Mouse (Mus musculus) inflammation-experienced regulatory T-cells, adult 16 weeks (primary cell): Measurements from ENCODE around the gene Pwp1. TPM values are rescaled to one million over a fixed set of nuclear protein-coding genes. Genes with fewer than 3 reads are reported as not detected.

Experiments used
- polyA plus RNA-seq: library from polyadenylated mRNA; unstranded; fragments of 100-300 nt; shearing (Covaris generic); gene quantifications from one replicate; pipeline ENCODE4 v1.2.1, GENCODE M21; 2017

Gene Pwp1
- polyA plus RNA-seq = 60.0 TPM

DNA sequence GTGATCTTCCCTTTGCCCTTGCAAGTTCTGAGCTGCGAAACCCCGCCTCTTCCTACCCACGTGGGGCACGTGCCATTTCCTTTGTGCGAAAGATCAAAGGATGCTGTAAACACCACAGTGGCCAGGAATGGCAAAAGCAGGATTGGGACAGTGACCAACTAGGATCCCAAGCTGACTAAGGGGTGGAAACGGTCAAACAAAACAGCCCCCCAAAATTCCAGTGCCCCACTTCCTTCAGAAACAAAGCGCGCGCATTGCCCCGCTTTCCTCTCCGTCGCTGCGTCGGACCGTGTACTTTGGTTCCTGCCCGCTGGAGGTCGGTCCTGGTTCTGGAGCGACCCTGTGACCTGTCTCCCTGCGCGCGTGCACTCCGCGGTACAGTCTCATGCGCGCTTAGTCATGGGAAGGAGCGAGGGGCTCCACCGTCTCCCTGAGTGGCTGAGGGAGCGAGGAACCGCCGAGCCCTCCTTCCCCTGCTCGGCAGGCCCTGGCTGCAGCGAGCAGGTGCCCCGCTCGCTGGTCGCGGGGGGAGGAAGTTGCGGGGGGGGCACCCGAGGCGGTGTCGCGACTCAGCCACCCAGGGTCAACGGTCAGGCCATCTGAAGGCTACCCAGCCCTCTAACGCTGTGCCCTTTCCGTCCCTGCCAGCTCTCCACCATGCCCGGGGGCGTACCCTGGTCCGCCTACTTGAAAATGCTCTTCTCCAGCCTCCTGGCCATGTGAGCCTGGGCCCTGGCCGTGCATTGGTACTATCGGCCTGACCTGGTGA is at the start of gene Pwp1:
Gene Pwp1 (plus strand): TSS at position 410 of the 769 bp plus-strand sequence.

DNA sequence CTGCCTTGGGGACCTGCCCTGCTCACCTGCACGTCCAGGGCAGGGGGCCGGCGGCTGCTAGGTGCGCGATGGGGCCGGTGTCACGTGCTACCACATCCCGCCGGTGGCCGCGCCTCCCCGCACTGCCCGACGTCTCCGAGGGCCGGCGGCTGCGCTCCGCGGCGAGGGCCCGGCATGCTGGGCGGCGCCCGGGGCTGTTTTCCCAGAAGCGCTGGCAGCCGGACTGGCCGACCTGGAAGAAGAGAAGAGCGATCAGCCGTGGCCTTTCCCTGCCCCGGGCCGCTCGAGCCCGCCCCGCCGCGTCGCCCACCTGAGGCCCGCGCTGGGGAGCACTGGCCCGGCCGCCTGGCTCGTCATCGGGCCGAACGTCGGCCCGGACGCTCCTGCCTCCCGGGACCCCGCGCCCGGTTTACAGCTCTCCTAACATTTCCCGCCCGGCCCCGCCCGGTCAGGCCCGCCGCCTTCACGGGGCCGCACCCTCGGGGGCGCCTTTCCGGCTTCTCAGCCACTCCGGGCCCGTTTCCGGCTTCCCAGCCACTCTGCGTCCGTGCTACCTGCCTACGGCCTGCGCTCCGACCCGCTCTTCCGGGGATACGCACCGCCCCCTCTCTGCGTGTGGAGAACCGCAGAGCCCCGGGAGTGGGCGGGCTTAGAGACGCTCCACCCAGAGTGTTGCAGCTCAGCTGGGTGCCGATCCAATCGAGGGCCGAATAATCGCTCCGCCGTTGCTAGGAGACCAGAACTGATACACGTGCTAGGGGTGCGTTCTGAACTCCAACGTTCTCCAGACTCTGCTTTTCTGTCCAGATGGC is 87.4 kb downstream of the Pwp1 start, which contains the start of gene Prdm4:
Gene Prdm4 (minus strand): TSS at position 645 of the 812 bp plus-strand sequence.

DNA sequence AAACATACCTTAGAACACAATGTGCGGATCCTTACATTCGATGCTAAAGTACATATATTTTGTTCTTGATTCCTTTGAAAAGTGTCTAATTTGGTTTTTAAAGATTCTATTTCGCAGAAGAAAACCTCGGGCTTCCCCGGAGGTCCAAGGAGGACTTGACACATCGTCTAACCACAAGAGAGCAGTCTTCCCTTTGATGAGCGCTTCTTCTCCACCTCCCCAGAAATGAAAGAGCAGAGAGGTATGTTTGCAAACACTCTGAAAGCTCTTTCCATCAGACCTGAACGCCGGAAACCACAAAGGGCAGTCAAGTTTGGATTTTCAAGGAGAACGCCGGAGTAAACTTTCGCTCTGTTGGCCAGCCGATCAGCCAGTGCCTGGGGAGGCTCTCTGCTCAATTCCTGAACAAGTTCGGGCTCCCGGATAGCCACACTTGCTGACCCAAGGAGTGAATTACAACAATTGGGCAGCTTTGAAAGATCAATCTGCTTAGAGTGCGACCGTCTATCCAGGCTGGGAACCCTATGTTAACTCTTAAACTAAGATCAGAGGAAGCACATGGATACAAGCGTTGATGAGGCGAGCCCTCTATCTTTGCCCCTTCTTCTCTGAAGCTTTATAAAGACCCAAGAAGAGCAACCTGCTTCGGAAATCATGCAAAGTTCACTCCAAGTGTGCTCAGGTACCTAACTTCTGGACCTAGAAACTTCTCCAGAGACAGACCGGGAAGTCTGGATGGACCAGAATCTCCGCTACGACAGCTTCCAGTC is 98.6 kb downstream of the Pwp1 start, which contains the start of gene Ascl4:
Gene Ascl4 (plus strand): TSS at position 6 of the 770 bp plus-strand sequence.

Other genes starting within 250 kb of the Pwp1 start
- gene Prdm4, start 87.6 kb downstream of the Pwp1 start, polyA plus RNA-seq = 6.5 TPM
- gene Ascl4, start 98.2 kb downstream of the Pwp1 start, polyA plus RNA-seq = not detected
- 163 TPM for gene Rtcb, start 128.3 kb downstream of the Pwp1 start, polyA plus RNA-seq
- gene Bpifc, start 182.4 kb downstream of the Pwp1 start, polyA plus RNA-seq = not detected
- gene Fbxo7, start 192.5 kb downstream of the Pwp1 start, polyA plus RNA-seq = 71.4 TPM